Mouse (Mus musculus) brain, embryonic 14.5 days (tissue): ENCODE measurements at regions not wholly inside any gene's neighbourhood (a gene's known extent, or its start where the extent isn't known, plus 50 kb on each side); places are given as distances from the start of the nearest gene placed in this dataset.

Experiments used
- DNase-seq: peaks from one replicate; pipeline ENCODE4 v3.0.0-alpha.2; 2011; ENCODE audit warnings: low read depth
- CTCF ChIP-seq: fragments of 200-500 bp; IDR thresholded peaks from 2 replicates; pipeline ENCODE4 v1.5.1; 2012; ENCODE audit warnings: inconsistent platforms, mild to moderate bottlenecking, moderate library complexity, borderline replicate concordance; ENCODE audit not compliant: insufficient read depth, insufficient read length; ENCODE audit errors: extremely low read depth
- POLR2A ChIP-seq: fragments of 200-500 bp; IDR thresholded peaks from 2 replicates; pipeline ENCODE4 v1.6.1; 2012; ENCODE audit warnings: mild to moderate bottlenecking, inconsistent platforms, borderline replicate concordance; ENCODE audit not compliant: poor library complexity, insufficient read depth, insufficient read length, severe bottlenecking; ENCODE audit errors: extremely low read depth

GRCm38 (mm10) chr9:41741500-41741899, 382.6 kb downstream of the Sorl1 start:
- no peak for TF ChIP-seq CTCF
- no peak for TF ChIP-seq POLR2A
- DNase-seq: peak; percentile 65

- peak; percentile 77 for DNase-seq
- TF ChIP-seq CTCF: no peak
- TF ChIP-seq POLR2A: no peak
These were observed 383.6 kb downstream of the Sorl1 start for GRCm38 (mm10) chr9:41740536-41740935.

GRCm38 (mm10) chr9:41737671-41738070, 386.4 kb downstream of the Sorl1 start:
- TF ChIP-seq POLR2A (no peak), CTCF (no peak)
- DNase-seq: no peak

- TF ChIP-seq POLR2A: no peak
- no peak for TF ChIP-seq CTCF
- DNase-seq: no peak
These were observed 387.2 kb downstream of the Sorl1 start for GRCm38 (mm10) chr9:41736881-41737280.

- peak; percentile 95 for DNase-seq
- TF ChIP-seq CTCF: no peak
These were observed 387.8 kb downstream of the Sorl1 start for GRCm38 (mm10) chr9:41736234-41736859.

- peak; percentile 99 for DNase-seq
- TF ChIP-seq CTCF: no peak
- TF ChIP-seq POLR2A: peak; percentile 26; the same call in 1 of the 2 replicates
These were observed 388.5 kb downstream of the Sorl1 start for GRCm38 (mm10) chr9:41735448-41736233.

GRCm38 (mm10) chr9:41734925-41735447, 389.1 kb downstream of the Sorl1 start:
- TF ChIP-seq POLR2A: no peak
- no peak for TF ChIP-seq CTCF
- DNase-seq: no peak

GRCm38 (mm10) chr9:41721609-41722008, 402.5 kb downstream of the Sorl1 start:
- no peak for DNase-seq
- no peak for TF ChIP-seq CTCF
- TF ChIP-seq POLR2A: no peak

GRCm38 (mm10) chr9:41715231-41715630, 408.9 kb downstream of the Sorl1 start:
- no peak for DNase-seq
- TF ChIP-seq CTCF: no peak

GRCm38 (mm10) chr9:41705972-41706371, 418.1 kb downstream of the Sorl1 start:
- DNase-seq: no peak
- TF ChIP-seq CTCF: no peak
- TF ChIP-seq POLR2A: no peak

GRCm38 (mm10) chr9:41705461-41705903, 418.6 kb downstream of the Sorl1 start:
- DNase-seq: peak; percentile 75
- TF ChIP-seq POLR2A: no peak
- no peak for TF ChIP-seq CTCF

GRCm38 (mm10) chr9:41703091-41703490, 421.0 kb downstream of the Sorl1 start:
- TF ChIP-seq POLR2A: no peak
- no peak for TF ChIP-seq CTCF
- DNase-seq: peak; percentile 56
